Mouse (Mus musculus) megakaryocyte, embryonic 14.5 days (primary cell): Measurements from ENCODE around the gene Nebl.

Experiments used
- FLI1 ChIP-seq: IDR thresholded peaks from 2 replicates; pipeline ENCODE4 v1.6.1; 2012; ENCODE audit warnings: low read length, inconsistent platforms, mixed read lengths
- GATA1 ChIP-seq: IDR thresholded peaks from 3 replicates; pipeline ENCODE4 v1.6.1; 2012; ENCODE audit warnings: mixed read lengths, low read length, inconsistent platforms, borderline replicate concordance

DNA sequence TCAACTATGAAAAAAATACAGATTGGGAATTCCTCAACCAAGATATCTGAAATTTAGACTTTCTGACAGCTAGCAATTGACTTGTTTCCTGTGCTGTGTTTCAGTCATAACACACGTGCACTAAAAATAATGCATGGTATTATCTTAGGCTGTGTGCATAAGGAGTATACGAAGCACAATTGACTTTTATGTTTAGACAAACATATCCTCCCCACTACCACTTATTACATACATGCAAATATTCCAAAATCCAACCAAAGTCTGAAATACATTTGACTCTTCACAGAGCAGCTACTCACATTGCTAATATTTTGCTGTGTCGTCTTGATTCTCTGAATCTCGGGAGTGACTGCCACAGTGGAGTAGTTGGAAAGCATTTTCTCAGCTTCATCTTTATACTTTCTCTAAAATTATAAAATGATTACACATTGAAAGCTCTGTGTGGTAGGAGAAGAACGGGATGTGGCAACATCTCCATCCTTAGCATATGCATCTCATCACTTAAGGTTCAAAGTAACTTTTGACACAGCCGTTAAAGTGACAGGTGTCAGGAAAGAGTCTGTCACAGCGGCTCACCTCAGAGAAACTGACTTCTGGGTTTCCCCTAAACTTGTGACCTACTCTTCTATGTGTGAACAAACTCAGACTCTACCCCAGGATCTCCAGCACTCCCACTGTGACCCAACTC, 340.6 kb downstream of the Nebl start:
- TF ChIP-seq GATA1, result no peak
- TF ChIP-seq FLI1, result no peak
